Mouse (Mus musculus): Measurements from ENCODE around the gene Uba2.

GRCm38 (mm10) chr7:34132355-34133079 lies 36.9 kb downstream of the Uba2 start:
- TF ChIP-seq GATA1 (IDR thresholded peaks at IDR 0.05; ENCODE audit: borderline replicate concordance, low read length) (no peak), FLI1 (IDR thresholded peaks at IDR 0.05; ENCODE audit: low read length) (no peak)
